Mouse (Mus musculus) WW6 (cell line): Measurements from ENCODE around the gene Zfp30.

Experiments
- DNase-seq: peaks from one replicate; pipeline ENCODE4 v3.0.0-alpha.2; 2013; ENCODE audit warnings: low read depth, low spot score

Zfp30 gene

DNA sequence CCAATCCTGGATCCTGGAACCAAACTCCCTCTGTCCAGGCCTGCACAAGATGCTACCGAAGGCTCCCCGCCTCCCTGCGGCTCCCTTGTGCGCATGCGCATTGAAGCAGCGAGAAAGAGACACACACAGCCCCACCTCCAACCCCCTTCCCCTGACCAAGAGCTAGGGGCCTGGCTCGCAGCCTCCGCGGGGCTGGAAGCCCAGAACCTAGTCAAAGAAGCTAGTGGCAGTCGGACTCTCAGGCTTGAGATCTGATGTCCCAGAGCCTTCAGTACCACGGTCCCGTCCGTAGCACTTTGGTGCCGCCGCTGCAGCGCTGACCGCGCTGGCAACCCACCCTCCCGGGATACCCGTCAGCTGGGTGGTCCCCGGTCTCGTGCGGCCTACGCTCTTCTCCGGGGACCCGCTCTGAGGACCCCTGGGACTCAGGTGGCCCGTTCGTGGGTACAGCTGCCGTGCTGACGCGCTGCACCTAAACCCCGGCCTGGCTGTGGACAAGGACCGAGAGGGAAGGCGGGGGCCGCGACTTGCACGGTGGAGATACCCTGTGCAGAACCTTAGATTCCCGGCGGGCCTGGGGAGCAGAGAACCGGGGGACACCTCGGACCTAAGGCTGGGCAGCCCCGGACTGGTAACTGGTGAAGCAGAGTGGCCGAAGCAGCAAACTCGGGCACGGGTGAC lies at the start of gene Zfp30:
Zfp30 (plus strand) TSS at position 128 of the 681 bp plus-strand sequence.
- peak; percentile 71 for DNase-seq

DNA sequence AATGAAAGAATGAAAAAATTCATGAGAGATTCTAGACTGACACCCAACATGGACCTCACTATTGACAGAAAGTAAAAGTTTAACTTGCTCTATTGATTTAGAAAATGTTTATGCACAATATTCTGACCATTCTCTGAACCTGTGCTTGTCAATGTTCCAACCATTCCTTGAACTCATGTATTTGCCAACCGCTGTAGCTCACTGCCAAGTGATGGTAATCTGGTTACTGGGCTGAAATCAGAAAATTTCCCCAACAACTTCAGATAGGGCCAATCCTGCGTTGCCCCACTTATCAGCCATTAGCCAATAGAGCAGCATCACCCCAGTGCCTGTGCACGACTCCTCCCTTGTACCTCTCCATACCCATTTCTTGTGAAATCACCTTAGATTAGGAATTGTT lies 41.5 kb upstream of the Zfp30 start:
- no peak for DNase-seq

DNA sequence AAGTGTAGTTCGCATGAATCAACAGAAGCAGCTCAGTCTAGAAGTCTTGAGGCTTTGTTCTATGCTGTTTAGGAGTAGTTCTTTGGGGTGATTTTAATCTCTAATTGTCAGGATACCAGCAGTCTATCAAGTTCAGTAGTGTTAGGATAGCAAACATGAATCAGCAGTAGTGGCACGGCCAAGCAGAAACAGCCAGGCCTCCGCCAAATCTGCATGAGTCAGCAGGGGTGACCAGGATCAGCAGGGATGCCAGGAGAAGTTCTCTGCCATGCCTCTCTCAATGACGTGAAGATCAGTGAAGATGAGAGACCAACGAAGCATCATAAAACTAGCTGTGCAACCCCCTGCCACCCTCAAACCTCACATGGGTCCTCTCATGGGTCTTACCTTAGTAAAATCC lies 23.3 kb upstream of the Zfp30 start:
- DNase-seq, result no peak

DNA sequence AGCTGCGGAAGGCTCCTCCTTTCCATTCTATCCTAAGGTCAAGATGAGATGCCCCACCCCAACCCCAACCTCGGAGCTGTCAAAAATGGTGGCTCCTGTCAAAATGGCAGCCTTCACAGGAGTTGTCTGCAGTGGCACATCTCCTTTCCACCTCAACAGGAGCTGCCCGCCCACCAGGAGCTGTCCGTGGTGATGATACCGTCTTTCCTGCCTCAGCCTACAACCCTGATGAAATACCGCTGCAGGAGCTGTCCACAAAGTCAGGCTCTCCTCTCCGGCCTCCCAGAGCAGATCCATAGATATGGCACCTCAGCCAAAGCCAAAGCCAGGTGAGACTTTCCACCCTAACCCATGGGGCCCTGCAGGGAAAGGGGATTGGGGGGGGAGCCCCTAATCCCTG lies 19.1 kb upstream of the Zfp30 start:
- peak; percentile 46 for DNase-seq

DNA sequence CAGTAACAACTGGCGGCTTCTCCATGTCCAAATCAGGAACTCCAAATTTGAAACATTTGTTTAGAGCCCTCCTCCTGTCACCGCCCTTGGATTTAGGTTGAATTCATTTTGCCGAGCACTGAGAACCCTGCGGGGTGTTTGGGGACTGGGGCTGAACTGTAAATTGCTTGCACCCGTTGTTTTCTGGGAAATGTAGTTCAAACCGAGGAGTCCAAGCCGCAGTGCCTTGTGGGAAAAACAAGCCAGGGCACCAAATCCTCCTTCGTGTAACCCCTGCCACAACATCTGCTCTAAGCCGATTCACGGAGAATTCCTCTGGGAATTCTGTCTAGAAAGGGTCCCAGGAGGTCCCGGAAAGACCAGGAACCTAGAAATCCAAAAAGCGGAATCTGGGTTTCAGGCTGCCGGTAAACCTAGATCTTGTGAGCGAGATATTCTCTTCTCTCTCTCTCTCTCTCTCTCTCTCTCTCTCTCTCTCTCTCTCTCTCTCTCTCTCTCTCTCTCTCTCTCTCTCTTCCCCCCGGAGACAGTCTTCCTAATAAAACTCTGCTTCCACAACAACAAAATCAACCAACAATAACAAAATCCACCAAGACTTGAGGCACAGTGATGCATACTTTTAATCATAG lies 16.6 kb upstream of the Zfp30 start:
- peak; percentile 46 for DNase-seq

DNA sequence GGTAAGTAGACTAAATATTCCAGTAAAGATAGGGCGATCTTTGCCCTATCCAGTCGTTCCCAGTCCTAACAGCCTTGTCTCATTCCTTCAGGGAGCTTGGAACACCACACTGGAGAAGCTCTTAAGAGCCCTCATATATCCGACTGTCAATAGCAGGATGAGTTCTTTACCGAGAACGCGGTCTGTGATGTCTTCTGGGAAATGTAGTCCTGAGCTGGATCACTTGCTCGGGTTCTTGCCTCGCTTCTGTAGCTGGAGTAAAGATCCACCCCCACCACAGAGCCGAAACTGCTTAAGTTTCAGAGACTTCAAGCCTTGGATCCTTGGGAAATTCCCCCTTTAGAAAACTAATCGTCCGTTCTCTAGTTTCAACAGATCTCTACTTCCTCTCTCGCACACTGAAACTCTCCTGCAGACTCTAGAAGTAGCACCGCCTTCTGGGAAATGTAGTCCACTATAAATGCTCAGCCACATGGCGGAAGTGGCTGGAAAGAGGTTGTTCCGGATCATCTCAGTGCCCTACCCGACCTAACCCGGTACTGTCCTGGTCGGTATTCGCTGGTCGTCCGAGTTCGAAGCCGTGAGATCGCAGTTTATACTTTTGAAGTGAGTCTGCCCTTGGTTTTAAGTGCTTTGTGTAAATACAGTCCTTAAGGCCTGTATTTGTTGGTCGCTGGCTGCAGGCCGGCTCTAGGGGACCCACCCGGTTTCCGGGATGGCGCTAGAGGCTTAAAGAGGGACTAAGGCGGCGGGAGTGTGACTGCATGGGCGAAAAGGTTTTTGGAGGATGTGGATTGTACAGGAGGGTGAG lies 15.5 kb upstream of the Zfp30 start, which contains the start of gene Zfp84:
Zfp84 (plus strand) TSS at position 463 of the 811 bp plus-strand sequence.
- peak; percentile 79 for DNase-seq

DNA sequence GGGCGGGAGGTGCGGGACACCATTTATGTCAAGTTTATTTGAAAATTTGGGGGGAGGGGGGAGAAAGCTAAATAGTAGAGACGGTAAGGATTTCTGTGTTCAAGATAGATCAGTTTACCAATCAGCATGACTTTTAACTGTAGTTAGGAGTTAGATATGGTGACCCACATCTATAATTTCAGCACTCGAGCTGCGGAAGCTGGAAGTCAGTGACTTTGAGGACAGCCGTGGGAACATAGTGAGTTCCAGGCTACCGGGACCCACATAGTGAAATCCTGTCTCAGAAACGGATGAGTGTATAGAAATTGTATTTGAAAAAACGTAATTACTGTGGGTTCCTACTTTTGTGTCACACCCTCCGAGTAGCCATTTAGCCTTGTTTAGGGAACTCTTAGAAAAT lies 14.8 kb upstream of the Zfp30 start:
- DNase-seq, result no peak

DNA sequence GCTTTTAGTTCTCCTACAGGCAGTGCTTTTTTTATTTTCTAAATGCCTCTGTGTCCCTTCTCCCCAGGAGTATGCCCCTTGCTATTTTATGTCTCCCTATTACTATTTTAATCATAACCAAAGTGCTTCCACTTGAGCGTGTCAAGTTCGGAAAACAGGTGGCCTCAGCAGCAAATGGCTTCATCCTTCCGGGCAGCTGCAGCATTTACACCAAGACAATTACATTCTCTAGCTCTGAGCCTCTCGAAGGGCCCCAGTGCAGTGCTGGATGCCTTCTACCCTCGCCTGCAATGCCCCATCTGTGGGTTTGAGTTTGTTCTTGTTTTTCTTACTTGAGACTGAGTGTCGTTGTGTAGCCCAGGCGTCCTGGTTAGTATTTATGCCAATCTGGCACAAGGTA lies 10.3 kb upstream of the Zfp30 start:
- DNase-seq, result no peak

DNA sequence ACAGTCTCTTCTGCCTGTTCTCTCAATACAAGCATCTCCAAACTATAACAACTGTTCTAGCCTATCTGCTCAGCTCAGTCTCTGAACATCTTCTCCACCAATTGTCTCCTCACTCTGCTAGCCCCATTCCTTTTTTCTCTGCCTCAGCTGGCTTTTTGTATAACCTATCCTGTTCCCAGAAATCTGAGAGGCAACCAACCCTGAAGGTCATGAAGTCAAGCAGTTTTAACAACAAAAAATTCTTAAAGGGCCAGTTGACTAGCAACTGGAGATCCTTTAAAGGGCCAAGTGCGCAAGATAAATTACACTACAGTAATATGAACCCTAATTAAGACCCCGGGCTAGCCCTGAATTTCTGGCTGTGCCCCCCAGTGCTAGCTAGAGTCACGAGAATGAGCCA lies 9.4 kb upstream of the Zfp30 start:
- DNase-seq, result no peak

DNA sequence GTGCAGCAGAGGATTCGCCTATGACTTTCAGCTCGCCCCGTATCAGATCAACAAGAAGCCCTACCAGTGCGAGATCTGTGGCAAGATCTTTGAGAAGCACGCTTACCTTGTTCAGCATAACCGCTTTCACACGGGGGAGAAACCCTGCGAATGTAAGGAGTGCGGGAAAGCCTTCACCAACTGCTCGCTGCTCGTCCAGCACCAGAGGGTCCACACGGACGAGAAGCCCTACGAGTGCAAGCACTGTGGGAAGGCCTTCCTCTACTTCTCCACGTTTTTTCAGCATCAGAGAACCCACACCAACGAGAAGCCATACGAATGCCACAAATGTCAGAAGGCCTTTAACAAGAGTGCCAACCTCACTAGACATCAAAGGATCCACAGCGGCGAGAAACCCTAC lies 7.2 kb upstream of the Zfp30 start:
- no peak for DNase-seq

DNA sequence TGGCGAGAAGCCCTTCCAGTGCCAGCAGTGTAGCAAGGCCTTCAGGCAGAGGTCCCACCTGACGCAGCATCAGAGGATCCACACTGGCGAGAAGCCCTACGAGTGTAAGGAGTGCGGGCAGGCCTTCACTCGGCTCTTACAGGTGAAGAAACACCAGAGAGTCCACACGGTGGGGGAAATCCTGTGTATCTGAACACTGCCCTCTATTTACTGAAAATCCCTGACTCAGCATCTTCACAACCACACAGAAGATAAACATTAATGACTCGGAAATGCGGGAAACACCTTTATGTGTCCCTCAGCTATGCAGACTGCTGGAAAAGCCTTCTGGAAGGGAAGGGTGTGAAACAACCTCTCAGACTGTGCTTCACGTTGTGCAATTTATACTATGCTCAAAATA lies 6.4 kb upstream of the Zfp30 start:
- no peak for DNase-seq

DNA sequence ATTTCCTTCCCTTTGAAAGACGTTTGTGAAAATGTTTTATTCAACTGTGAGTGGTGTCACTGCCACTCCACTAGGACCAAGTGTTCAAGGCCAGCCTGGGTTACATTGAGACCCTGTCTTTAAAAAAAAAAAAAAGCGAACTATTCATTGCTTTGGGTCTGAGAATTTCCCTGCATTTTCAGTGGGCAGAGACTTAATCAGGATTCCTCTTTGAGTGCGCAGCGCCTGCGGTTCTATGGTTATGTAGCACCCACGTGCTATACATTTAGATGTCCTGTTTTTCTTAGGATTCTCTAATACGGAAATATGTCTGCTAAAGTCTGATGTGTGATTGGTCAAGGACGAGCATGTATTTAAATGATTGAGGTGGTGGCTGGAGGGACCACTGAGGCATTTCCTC lies 1.2 kb downstream of the Zfp30 start:
- no peak for DNase-seq

DNA sequence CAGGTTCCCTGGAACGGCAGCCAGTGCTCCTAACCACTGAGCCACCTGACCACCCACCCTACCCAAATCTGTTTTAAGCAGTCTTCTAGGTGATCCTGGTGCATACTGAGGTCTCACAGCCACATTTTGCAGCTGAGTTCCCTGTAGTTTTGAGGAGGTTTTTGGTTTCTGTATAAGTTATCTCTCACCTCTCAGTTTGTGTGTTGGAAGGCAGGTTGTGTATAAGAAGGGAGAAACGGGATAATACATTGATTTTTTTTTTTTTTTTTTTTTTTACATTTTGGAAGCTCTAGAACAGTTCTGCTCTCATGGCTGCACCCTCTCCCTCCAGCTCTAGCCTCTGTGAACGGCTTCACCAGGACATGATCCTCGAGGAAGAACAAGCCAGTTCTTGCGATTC lies 2.1 kb downstream of the Zfp30 start:
- no peak for DNase-seq

DNA sequence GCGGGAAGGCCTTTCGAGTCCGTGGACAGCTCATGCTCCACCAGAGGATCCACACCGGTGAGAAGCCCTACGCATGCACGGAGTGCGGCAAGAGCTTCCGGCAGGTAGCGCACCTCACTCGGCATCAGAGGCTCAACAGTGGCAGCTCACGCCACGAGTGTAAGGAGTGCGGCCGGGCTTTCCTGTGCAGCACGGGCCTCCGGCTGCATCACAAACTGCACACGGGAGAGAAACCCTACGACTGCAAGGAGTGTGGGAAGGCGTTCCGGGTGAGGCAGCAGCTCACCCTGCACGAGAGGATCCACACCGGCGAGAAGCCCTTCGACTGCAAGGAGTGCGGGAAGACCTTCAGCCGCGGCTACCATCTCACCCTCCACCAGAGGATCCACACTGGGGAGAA lies 9.1 kb downstream of the Zfp30 start:
- no peak for DNase-seq

DNA sequence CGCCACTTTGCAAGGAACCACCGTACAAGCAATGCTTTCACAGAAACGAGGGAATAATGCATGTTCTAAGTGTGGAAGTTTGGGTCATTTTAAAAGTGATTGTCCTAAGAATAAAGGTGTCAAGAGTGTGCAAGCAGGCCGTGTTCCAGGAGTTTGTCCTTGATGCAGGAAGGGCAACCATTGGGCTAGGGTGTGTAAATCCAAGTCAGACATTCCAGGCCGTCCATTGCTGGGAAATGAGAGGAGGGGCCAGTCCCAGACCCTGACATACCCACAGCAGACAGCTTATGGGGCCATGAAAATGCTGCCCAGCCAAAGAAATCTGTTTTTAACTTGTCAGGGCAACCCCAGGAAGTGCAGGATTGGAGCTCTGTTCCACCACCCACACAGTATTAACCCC lies 23.2 kb downstream of the Zfp30 start:
- no peak for DNase-seq

DNA sequence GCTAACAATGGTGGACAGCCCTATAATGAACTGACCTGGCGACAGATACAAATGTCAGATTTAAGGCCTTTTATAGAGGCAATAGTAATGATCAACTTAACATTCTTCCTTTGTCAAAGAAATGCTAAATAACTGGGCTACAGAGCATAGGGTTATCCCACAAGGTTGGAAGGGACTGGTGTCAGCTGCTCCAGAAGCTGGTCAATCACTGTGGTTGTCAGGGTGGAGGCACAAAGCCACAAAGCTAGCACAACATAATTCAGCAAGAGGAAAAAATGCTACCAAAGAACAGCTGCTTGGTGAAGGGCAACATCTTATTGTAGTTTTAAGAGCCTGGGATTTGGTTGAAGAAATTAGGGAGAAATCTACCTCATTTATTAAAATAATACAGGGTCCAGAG lies 28.4 kb downstream of the Zfp30 start:
- DNase-seq, result no peak

DNA sequence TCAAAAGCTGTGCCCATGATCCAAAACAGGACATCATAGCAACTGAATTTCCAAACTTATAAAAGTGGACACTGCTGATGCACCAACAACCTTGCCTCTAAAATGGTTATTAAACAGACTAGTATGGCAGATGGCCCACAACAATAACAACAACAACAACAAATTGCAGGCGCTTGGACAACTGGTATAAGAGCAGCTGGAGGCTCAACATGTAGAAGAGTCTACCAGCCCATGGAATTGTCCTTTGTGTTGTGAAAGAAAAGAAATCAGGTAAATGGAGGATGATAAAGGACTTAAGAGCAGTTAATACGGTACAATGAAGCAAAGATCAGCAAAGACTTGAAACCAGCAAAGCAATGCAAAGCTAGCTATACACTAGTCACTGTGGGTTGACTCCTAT lies 30.6 kb downstream of the Zfp30 start:
- DNase-seq, result no peak

DNA sequence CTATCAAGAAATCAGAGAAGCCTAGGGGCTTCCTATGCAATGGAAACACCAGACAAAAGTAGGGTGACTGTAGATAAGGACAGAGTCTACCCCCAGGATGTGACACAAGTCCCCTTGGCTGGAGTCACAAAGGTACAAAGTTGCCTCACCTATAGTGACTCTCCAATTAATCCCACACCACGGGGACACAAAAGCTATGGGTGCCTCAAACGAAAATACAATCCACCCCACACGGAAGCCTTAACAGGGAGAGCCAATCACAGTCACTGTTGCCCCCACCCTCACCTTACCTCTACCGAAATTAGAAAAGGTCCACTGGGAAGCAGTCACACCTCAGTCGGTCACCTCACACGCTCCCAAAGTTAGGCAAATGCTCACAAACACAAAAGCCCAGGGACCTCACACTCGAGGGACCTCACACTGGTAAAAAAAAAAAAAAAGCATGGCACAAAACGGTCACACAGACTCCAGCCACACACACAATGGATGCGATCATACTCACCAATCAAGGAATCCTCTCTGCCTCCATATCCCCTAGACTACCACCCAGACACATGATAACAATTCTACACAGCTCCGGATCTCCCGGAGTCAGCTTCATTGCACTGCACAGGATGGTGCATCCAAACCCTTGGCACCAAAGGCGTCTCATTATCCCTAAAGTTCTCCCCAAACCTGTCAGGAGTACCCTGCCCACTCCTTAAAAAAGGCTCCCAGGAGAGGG lies 31.4 kb downstream of the Zfp30 start:
- no peak for DNase-seq

DNA sequence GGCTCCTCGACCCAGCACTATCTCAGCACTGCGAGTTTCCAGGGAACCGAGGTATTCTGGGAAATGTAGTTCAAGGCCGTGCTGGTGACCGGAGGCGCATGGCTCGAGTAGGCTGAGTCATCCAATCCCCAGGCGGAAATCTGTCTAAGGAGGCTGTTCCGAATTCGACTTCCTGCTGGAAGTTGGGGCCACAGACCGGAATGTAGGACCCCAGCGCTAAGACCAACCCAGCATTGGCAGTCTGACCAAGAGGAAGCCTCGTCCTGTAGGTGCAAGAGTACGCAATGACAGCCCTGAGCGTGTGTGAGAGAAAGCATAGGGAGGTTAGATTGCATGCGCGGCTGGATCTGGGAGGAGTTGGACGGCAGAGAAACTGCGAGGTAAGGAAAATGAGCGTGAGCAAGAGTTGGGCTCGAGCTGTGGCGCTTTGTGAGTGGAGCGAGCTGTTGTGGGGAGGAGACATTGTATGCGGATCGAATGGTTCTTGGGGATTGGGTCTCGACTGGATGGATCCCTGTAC lies 32.2 kb downstream of the Zfp30 start, which contains the start of gene Zfp790:
Zfp790 (plus strand) TSS at position 205 of the 520 bp plus-strand sequence.
- DNase-seq, result peak; percentile 90

DNA sequence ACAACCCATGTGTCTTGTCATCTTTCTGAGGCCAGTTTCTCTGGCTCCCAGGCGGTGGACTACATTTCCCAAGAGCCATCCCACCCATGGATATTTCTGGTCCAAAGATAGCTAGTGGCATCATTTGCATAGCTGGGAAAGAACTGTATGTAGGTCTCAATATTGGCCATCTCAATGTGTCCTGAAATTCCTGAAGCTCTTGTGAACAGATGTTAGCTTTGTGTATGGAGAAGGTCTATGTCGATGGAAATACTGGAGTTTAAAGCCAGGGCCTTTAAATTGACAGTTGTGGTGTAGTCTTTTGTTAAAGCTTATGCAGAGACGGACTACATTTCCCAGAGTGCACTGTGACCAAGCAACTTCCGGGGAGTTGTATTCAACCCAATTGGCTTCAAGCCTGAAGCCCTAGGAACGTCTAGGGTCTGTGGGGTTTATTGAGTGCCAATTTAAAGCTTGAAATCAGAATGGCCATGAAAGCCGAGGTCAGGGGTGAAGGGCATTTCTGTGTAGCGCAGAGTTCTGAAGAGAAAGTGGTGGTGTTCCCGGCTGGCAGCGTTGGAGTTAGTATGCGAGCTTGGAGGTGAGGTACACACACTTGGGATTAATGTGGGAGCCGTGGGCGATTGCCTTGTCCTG lies 34.9 kb downstream of the Zfp30 start:
- DNase-seq, result peak; percentile 38

DNA sequence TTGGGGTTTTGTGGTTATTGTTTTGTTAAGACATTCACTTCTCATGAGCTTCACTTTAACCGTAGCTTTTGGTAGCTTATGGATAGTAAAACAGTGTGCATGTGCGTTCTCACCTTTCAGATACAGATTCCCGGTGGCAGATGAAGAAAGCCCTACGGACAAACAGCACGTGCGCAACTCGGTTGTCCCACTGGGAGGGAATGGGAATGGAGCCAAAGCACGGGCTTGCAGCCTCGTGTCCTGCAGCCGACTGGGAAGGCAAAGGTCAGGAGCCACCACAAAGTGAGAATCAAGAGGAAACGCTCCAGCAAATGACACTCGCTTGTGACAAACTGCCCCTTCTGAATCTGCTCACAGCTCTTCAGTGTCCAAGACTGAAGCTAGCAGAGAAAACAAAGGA lies 44.2 kb downstream of the Zfp30 start:
- no peak for DNase-seq
